Mouse (Mus musculus) heart, embryonic 16.5 days (tissue): ENCODE results near the gene D030056L22Rik. TPM values are rescaled to one million over a fixed set of nuclear protein-coding genes. Genes with fewer than 3 reads are reported as not detected.
A peak's percentile ranks its signal among the peaks of the same experiment; 100 is the strongest.
"Not testable (repeated sequence)": the region's sequence is repeated elsewhere in the genome, so short reads cannot be mapped to it uniquely, and the experiment has no call there.

Experiments
- ATAC-seq: fragments of 200-750 bp; cut with Nextera tagmentation; replicated peaks from 2 replicates; pipeline ENCODE4 v1.8.0; 2017; ENCODE audit warnings: moderate number of reproducible peaks; ENCODE audit not compliant: insufficient read depth, low FRiP score; ENCODE audit errors: extremely low read depth
- H3K27ac ChIP-seq: fragments of 300-500 bp; sonication (generic); 2 replicates; pipeline ENCODE4 v1.5.1; 2014; ENCODE audit warnings: mild to moderate bottlenecking, low read length, control low read depth, moderate library complexity
- H3K27me3 ChIP-seq: fragments of 300-500 bp; sonication (generic); 2 replicates; pipeline ENCODE4 v1.6.1; 2014; ENCODE audit warnings: low read length, mixed read lengths; ENCODE audit not compliant: control insufficient read depth, insufficient read depth
- H3K36me3 ChIP-seq: fragments of 300-500 bp; sonication (generic); 2 replicates; pipeline ENCODE4 v1.6.1; 2014; ENCODE audit not compliant: control insufficient read depth, insufficient read depth
- H3K4me1 ChIP-seq: fragments of 300-500 bp; sonication (generic); 2 replicates; pipeline ENCODE4 v1.6.1; 2014; ENCODE audit warnings: low read length, mixed read lengths; ENCODE audit not compliant: control insufficient read depth, insufficient read depth
- H3K4me2 ChIP-seq: fragments of 300-500 bp; sonication (generic); 2 replicates; pipeline ENCODE4 v1.6.1; 2014; ENCODE audit warnings: low read depth, mild to moderate bottlenecking, control low read depth, low read length
- H3K4me3 ChIP-seq: fragments of 300-500 bp; sonication (generic); 2 replicates; pipeline ENCODE4 v1.5.1; 2014; ENCODE audit warnings: mild to moderate bottlenecking, control low read depth, low read length
- H3K9ac ChIP-seq: fragments of 300-500 bp; sonication (generic); 2 replicates; pipeline ENCODE4 v1.6.1; 2014; ENCODE audit warnings: low read length, control low read depth
- H3K9me3 ChIP-seq: fragments of 300-500 bp; sonication (generic); replicated peaks from 2 replicates; pipeline ENCODE4 v1.6.1; 2016; ENCODE audit warnings: low read length; ENCODE audit not compliant: control insufficient read depth
- WGBS: fragments of 180-500 bp; shearing (Covaris S2); extraction: QIAGEN DNeasy Blood & Tissue Kit; methylation state at CpG from one replicate; pipeline ENCODE4 v1.1.7; 2014; 5-methylcytosine and 5-hydroxymethylcytosine counted together
- polyA plus RNA-seq: library from polyadenylated mRNA; unstranded; fragments of >200 nt; fragmentation: Nextera tagmentation; extraction: Ambion mirVana; gene quantifications from 2 replicates; pipeline ENCODE4 v1.2.1, GENCODE M21; 2015

The D030056L22Rik gene
- polyA plus RNA-seq, 1 experiment from 2014 or later, result 27.9 TPM

DNA sequence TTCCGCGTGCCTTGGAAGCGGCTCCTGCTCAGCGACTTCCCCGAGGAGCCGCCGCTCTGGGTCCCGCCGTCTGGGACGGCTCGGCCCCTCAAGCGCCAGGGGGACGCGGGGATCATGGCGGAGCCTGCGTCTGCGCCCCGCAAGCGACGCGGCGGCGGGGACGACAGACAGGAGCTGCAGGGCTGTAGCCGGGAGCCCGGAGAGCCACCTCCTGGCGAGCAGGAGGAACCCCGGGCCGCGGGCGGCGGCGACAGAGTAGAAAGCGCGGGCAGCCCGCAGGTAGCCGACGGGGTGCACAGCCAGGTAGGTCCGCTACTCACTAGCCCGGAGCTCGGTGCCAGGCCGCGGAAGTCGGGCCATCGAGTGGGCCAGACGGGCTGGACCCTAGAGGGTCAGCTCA lies 364 bp downstream of the D030056L22Rik start:
- Histone ChIP-seq H3K9ac (peak overlapping the region; percentile 96), H3K4me2 (peak overlapping the region; percentile 92), H3K4me3 (peak overlapping the region; percentile 93), H3K27ac (peak overlapping the region; percentile 93), H3K4me1 (peaks cover 35% of the 10 kb centered on the region)
- H3K27me3 ChIP-seq, H3K36me3 ChIP-seq, H3K9me3 ChIP-seq: not testable (repeated sequence)
- ATAC-seq, result peak; percentile 59
- under 1% methylated on average over 39 of the region's 46 CpGs for WGBS

DNA sequence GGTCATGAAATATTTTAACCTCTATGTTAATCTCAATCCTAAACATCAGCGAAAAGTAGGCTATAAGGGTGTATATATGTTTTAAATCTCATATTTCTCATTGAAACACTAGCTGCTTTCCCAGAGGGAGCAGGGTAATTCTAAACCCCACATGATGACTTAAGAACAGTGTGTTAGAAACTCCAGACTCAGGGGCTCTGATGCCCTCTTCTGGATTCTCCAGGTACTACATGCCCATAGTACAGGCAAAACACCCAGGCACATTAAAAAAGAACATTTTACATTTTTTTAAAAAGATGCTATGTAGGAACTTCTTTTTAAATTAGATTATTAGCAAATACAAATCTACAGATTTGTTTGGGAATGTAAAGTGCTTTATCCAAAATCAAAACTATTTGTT lies 3.4 kb downstream of the D030056L22Rik start:
- ATAC-seq, result no peak
- 0 out of 2 replicates have a peak overlapping the region, but pooled peaks have one; percentile 66 for H3K27ac ChIP-seq
- WGBS, result 12% methylated on average over 1 of the region's 1 CpGs
- H3K4me2 ChIP-seq, result no peak overlapping the region
- H3K9me3 ChIP-seq, result no peaks in the 10 kb centered on the region
- H3K36me3 ChIP-seq, result 0 out of 2 replicates have a peak, but pooled peaks cover 2% of the 10 kb centered on the region
- H3K27me3 ChIP-seq, result no peaks in the 10 kb centered on the region
- peaks cover 36% of the 10 kb centered on the region for H3K4me1 ChIP-seq
- no peak overlapping the region for H3K9ac ChIP-seq
- no peak overlapping the region for H3K4me3 ChIP-seq

GRCm38 (mm10) chr19:18720337-18720736 lies 7.3 kb downstream of the D030056L22Rik start:
- no peaks in the 10 kb centered on the region for H3K27me3 ChIP-seq
- H3K27ac ChIP-seq, result no peak overlapping the region
- H3K4me3 ChIP-seq, result no peak overlapping the region
- no peaks in the 10 kb centered on the region for H3K9me3 ChIP-seq
- WGBS, result 78% methylated on average over 3 of the region's 3 CpGs
- H3K9ac ChIP-seq, result no peak overlapping the region
- ATAC-seq, result no peak
- peaks cover 15% of the 10 kb centered on the region for H3K4me1 ChIP-seq
- H3K4me2 ChIP-seq, result no peak overlapping the region
- 0 out of 2 replicates have a peak, but pooled peaks cover 2% of the 10 kb centered on the region for H3K36me3 ChIP-seq

DNA sequence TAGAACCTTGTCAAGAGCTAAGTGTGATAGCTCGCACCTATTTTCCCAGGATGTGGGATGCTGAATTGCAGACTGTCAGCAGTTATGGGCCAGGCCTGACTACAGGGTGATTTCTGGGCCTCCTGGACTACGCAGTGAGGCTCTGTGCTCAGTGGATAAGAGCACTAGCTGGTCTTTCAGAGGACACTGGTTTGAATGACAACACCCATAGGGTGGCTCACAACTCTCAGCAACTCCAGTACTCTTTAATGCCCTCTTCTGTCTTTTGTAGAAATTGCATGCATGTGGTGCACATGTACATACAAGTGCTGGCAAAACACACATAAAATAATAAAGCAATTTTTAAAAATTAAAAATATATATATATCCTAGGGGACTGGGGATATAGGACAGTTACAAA lies 12.2 kb downstream of the D030056L22Rik start:
- WGBS, result 70% methylated on average over 2 of the region's 2 CpGs
- ATAC-seq, result no peak
- Histone ChIP-seq H3K4me1 (no peaks in the 10 kb centered on the region), H3K9ac (no peak overlapping the region), H3K9me3 (no peaks in the 10 kb centered on the region), H3K27me3 (no peaks in the 10 kb centered on the region), H3K4me2 (no peak overlapping the region), H3K36me3 (no peaks in the 10 kb centered on the region), H3K4me3 (no peak overlapping the region), H3K27ac (no peak overlapping the region)

DNA sequence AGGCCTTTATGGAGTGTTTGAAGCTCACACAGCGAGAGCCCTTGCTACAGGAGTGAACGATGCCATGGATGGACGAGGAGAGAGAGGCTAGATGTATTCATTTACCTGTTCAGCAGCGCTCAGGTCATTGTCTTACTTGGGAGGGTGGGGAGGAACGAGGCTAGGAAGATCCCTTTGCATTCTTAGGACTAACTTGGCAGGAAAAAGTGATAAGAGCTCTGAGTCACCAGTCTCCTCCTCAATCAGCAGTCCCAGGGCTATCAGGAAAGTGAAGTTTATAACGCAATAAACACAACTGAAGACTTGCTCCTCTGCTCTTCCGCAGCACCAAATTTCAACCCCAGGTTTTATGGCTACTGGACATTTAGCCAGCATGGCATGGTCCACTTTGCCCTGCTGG lies 17.3 kb downstream of the D030056L22Rik start:
- Histone ChIP-seq H3K4me2 (no peak overlapping the region), H3K4me3 (no peak overlapping the region), H3K9me3 (no peaks in the 10 kb centered on the region), H3K4me1 (peaks cover 10% of the 10 kb centered on the region), H3K9ac (no peak overlapping the region), H3K27me3 (no peaks in the 10 kb centered on the region; the same call in 1 of the 2 replicates), H3K36me3 (no peaks in the 10 kb centered on the region), H3K27ac (no peak overlapping the region)
- WGBS, result 50% methylated on average over 7 of the region's 7 CpGs
- no peak for ATAC-seq

GRCm38 (mm10) chr19:18731077-18731476 lies 18.1 kb downstream of the D030056L22Rik start:
- Histone ChIP-seq H3K9ac (no peak overlapping the region), H3K36me3 (no peaks in the 10 kb centered on the region), H3K4me1 (peaks cover 10% of the 10 kb centered on the region), H3K27me3 (no peaks in the 10 kb centered on the region; the same call in 1 of the 2 replicates), H3K4me3 (0 out of 2 replicates have a peak overlapping the region, but pooled peaks have one; percentile 4), H3K9me3 (no peaks in the 10 kb centered on the region), H3K4me2 (peak overlapping the region; percentile 18), H3K27ac (no peak overlapping the region)
- peak; percentile 28; the same call in 1 of the 2 replicates for ATAC-seq
- WGBS, result 23% methylated on average over 7 of the region's 7 CpGs

- no peaks in the 10 kb centered on the region for H3K9me3 ChIP-seq
- peaks cover 3% of the 10 kb centered on the region for H3K4me1 ChIP-seq
- no peaks in the 10 kb centered on the region for H3K36me3 ChIP-seq
- H3K4me3 ChIP-seq, result no peak overlapping the region
- H3K27ac ChIP-seq, result no peak overlapping the region
- 86% methylated on average over 4 of the region's 4 CpGs for WGBS
- no peaks in the 10 kb centered on the region; the same call in 1 of the 2 replicates for H3K27me3 ChIP-seq
- no peak overlapping the region for H3K4me2 ChIP-seq
- no peak overlapping the region for H3K9ac ChIP-seq
- ATAC-seq, result no peak
These were observed 22.9 kb downstream of the D030056L22Rik start for GRCm38 (mm10) chr19:18735901-18736300.

GRCm38 (mm10) chr19:18739146-18739545 lies 26.2 kb downstream of the D030056L22Rik start:
- 73% methylated on average over 7 of the region's 7 CpGs for WGBS
- Histone ChIP-seq H3K4me3 (no peak overlapping the region), H3K9ac (no peak overlapping the region), H3K9me3 (no peaks in the 10 kb centered on the region), H3K4me2 (no peak overlapping the region), H3K27me3 (no peaks in the 10 kb centered on the region), H3K4me1 (no peaks in the 10 kb centered on the region), H3K36me3 (no peaks in the 10 kb centered on the region), H3K27ac (no peak overlapping the region)
- no peak for ATAC-seq

DNA sequence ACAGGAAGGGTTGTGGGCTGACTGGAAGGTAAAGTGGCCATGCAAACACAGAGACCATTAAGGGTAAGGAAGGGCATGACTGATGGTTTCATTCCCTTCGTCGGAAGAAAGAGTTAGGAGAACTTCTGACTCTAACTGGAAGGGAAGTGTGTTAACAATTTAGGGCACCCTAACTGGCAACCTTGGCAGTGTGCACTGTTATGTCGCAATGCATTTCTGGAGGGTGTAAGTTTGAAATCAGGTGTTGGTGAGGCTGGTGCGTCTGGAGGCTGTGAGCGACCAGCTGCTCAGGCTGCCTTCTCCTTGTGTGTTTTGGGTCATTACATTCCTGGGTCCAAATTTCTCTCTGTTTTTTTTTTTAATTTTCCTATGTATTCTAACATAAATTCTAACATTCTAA lies 31.0 kb downstream of the D030056L22Rik start:
- no peak overlapping the region for H3K4me2 ChIP-seq
- H3K4me1 ChIP-seq, result no peaks in the 10 kb centered on the region
- no peaks in the 10 kb centered on the region for H3K9me3 ChIP-seq
- no peaks in the 10 kb centered on the region for H3K27me3 ChIP-seq
- H3K27ac ChIP-seq, result no peak overlapping the region
- no peak overlapping the region for H3K4me3 ChIP-seq
- no peak overlapping the region for H3K9ac ChIP-seq
- ATAC-seq, result no peak
- 82% methylated on average over 5 of the region's 5 CpGs for WGBS
- H3K36me3 ChIP-seq, result no peaks in the 10 kb centered on the region
